Mouse (Mus musculus): ENCODE measurements around the gene Kirrel3.

Kirrel3 gene

GRCm38 (mm10) chr9:34485759-34486431 is at the start of gene Kirrel3:
Gene Kirrel3 (plus strand): TSS chr9:34485894.
- peak; percentile 63 for DNase-seq

- DNase-seq, result no peak
These were observed 45.0 kb upstream of the Kirrel3 start for GRCm38 (mm10) chr9:34440721-34441120.

- DNase-seq, result no peak
These were observed 41.7 kb upstream of the Kirrel3 start for GRCm38 (mm10) chr9:34443950-34444349.

GRCm38 (mm10) chr9:34446497-34447350 is 39.0 kb upstream of the Kirrel3 start:
- DNase-seq, result no peak

GRCm38 (mm10) chr9:34447736-34448135 is 38.0 kb upstream of the Kirrel3 start:
- no peak for DNase-seq

GRCm38 (mm10) chr9:34448467-34448866 is 37.2 kb upstream of the Kirrel3 start:
- DNase-seq, result no peak

GRCm38 (mm10) chr9:34458189-34458588 is 27.5 kb upstream of the Kirrel3 start:
- DNase-seq, result no peak

GRCm38 (mm10) chr9:34459968-34460367 is 25.7 kb upstream of the Kirrel3 start:
- DNase-seq, result no peak

- no peak for DNase-seq
These were observed 22.0 kb upstream of the Kirrel3 start for GRCm38 (mm10) chr9:34463666-34464065.

- no peak for DNase-seq
These were observed 19.6 kb upstream of the Kirrel3 start for GRCm38 (mm10) chr9:34466058-34466457.

GRCm38 (mm10) chr9:34469180-34469579 is 16.5 kb upstream of the Kirrel3 start:
- DNase-seq, result no peak

GRCm38 (mm10) chr9:34476206-34476605 is 9.5 kb upstream of the Kirrel3 start:
- DNase-seq, result no peak

GRCm38 (mm10) chr9:34478494-34478893 is 7.2 kb upstream of the Kirrel3 start:
- no peak for DNase-seq

GRCm38 (mm10) chr9:34483236-34483635 is 2.5 kb upstream of the Kirrel3 start:
- no peak for DNase-seq

GRCm38 (mm10) chr9:34484665-34485064 is 1.0 kb upstream of the Kirrel3 start:
- no peak for DNase-seq

GRCm38 (mm10) chr9:34488267-34488666 is 2.6 kb downstream of the Kirrel3 start:
- DNase-seq, result no peak

- DNase-seq, result peak; percentile 49
These were observed 3.1 kb downstream of the Kirrel3 start for GRCm38 (mm10) chr9:34488700-34489315.

GRCm38 (mm10) chr9:34489316-34489710 is 3.6 kb downstream of the Kirrel3 start:
- DNase-seq, result peak; percentile 2

- no peak for DNase-seq
These were observed 4.1 kb downstream of the Kirrel3 start for GRCm38 (mm10) chr9:34489760-34490159.

- no peak for DNase-seq
These were observed 6.4 kb downstream of the Kirrel3 start for GRCm38 (mm10) chr9:34492121-34492520.

- DNase-seq, result no peak
These were observed 7.9 kb downstream of the Kirrel3 start for GRCm38 (mm10) chr9:34493571-34493970.

GRCm38 (mm10) chr9:34498126-34498525 is 12.4 kb downstream of the Kirrel3 start:
- DNase-seq, result no peak

- DNase-seq, result peak; percentile 82
These were observed 13.0 kb downstream of the Kirrel3 start for GRCm38 (mm10) chr9:34498651-34499050.

GRCm38 (mm10) chr9:34507164-34507563 is 21.5 kb downstream of the Kirrel3 start:
- no peak for DNase-seq

All from kidney, adult 18-20 months (tissue).